In genomic region chr7:29523700-29524099, GRCm38 (mm10) we compare ENCODE assay signal across 8 mouse cellular contexts.
DNase-seq lines count a peak whose midpoint lies in the region.

No protein-coding gene starts in this region.

- peak; percentile 74 for DNase-seq in 416B (ENCODE audit: low read depth)
- DNase-seq in MN1 (ENCODE audit: low spot score) = peak; percentile 69
- DNase-seq in cerebellum, adult 9-10 months = peak; percentile 81
- DNase-seq in frontal cortex, postnatal 36 days (ENCODE audit: low spot score in 2 of 2) = peak; percentile 72 to 74
- peak; percentile 77 for DNase-seq in kidney, postnatal 14 days
- peak; percentile 67 to 75 for DNase-seq in lung, adult 18-20 months
- DNase-seq in right cerebral cortex, adult 2 months (ENCODE audit: low spot score in 2 of 2) = peak; percentile 77 to 86
- DNase-seq in urinary bladder, postnatal 10 days (ENCODE audit: low spot score) = peak; percentile 36

Comparison
In these comparisons a context has a peak if more than half of its experiments do, and no peak if none do; other contexts are left out.
1. Peak in every context shown above with its lines: DNase-seq.